8 mouse cellular contexts compared by ENCODE assay signal in the genomic region with DNA sequence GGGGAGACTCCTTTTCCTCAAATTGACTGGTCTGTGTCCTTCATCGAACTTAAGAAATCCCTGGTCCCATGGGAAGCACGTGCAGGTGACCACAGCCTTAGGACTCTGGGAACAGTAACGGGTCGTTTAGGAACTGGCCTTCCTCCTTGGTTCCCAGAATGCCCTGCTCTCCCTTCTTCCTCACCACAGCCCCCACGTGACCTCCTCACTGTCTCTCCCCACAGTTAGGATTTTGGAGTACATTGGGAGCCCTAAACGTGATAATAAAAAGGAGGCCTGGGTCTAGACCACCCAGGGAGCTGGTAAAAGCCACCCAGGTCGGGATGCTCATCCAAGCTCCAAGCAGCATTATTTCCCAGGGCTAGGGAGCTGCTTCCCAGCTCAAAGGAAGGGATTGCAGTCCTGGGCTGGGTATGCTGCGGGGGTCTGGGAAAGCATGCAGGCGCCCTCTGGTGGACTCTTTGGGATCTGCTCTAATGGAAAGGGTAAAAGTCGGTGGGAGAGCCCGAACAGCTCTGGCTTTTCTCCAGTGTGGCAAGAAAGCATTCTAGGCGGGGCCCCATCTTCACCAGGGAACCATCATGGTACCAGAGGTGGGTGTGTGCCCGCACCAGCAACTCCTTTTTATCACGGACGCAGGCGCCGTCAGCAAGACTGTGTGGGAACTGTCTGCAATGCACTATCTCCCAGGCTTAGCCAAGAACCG. TPM values are rescaled to one million over a fixed set of nuclear protein-coding genes. Genes with fewer than 3 reads are reported as not detected.
DNase-seq lines count a peak whose midpoint lies in the region; ATAC-seq and TF ChIP-seq lines count a peak whose summit lies in the region.

No protein-coding gene starts in this region.

- H3ac ChIP-seq in C2C12 (ENCODE audit: control insufficient read depth, insufficient read length, low read depth) = no peak overlapping the region

- H3K4me2 ChIP-seq in embryonic facial prominence, embryonic 15.5 days (replicated peaks) = peak overlapping the region; percentile 32
- peak overlapping the region; percentile 56 for H3K4me2 ChIP-seq in heart, embryonic 11.5 days
- no peak overlapping the region for H3K4me2 ChIP-seq in kidney, embryonic 14.5 days (replicated peaks; ENCODE audit: low read depth, low read length)
- peak overlapping the region; percentile 62 for H3K4me2 ChIP-seq in liver, embryonic 13.5 days

- 18% methylated on average over 18 of the region's 18 CpGs for WGBS in embryonic facial prominence, embryonic 15.5 days
- WGBS in heart, embryonic 11.5 days (ENCODE audit: insufficient replicate concordance) = 14% methylated on average over 18 of the region's 18 CpGs
- 24% methylated on average over 18 of the region's 18 CpGs for WGBS in kidney, embryonic 14.5 days
- WGBS in liver, embryonic 13.5 days (ENCODE audit: insufficient replicate concordance) = 13% methylated on average over 18 of the region's 18 CpGs

- H3K79me3 ChIP-seq in C2C12 (ENCODE audit: low read depth) = no peaks in the 10 kb centered on the region

- no peak overlapping the region for H3K27ac ChIP-seq in embryonic facial prominence, embryonic 15.5 days (replicated peaks)
- no peak overlapping the region for H3K27ac ChIP-seq in heart, embryonic 11.5 days (ENCODE audit: low read depth, low read length)
- no peak overlapping the region for H3K27ac ChIP-seq in kidney, embryonic 14.5 days (ENCODE audit: low read depth, low read length)
- H3K27ac ChIP-seq in liver, embryonic 13.5 days = no peak overlapping the region

- H3K9ac ChIP-seq in embryonic facial prominence, embryonic 15.5 days = no peak overlapping the region
- peak overlapping the region; percentile 46; the same call in 1 of the 2 replicates for H3K9ac ChIP-seq in heart, embryonic 11.5 days (ENCODE audit: low read depth, low read length)
- H3K9ac ChIP-seq in kidney, embryonic 14.5 days (ENCODE audit: low read depth, low read length) = no peak overlapping the region
- H3K9ac ChIP-seq in liver, embryonic 13.5 days = peak overlapping the region; percentile 41; the same call in 1 of the 2 replicates

- no peaks in the 10 kb centered on the region for H3K9me3 ChIP-seq in embryonic facial prominence, embryonic 15.5 days (replicated peaks)
- no peaks in the 10 kb centered on the region for H3K9me3 ChIP-seq in heart, embryonic 11.5 days (replicated peaks; ENCODE audit: control insufficient read depth, low read length)
- no peaks in the 10 kb centered on the region for H3K9me3 ChIP-seq in kidney, embryonic 14.5 days (ENCODE audit: control insufficient read depth, low read length)
- no peaks in the 10 kb centered on the region for H3K9me3 ChIP-seq in liver, embryonic 13.5 days (replicated peaks)

- no peaks in the 10 kb centered on the region for H3K79me2 ChIP-seq in C2C12 (ENCODE audit: control insufficient read depth, insufficient read depth)

- H3K4me1 ChIP-seq in embryonic facial prominence, embryonic 15.5 days = 0 out of 2 replicates have a peak, but pooled peaks cover 3% of the 10 kb centered on the region
- H3K4me1 ChIP-seq in heart, embryonic 11.5 days (ENCODE audit: control insufficient read depth, insufficient read depth, low read length) = peaks cover 7% of the 10 kb centered on the region
- 0 out of 2 replicates have a peak, but pooled peaks cover 4% of the 10 kb centered on the region for H3K4me1 ChIP-seq in kidney, embryonic 14.5 days (ENCODE audit: control insufficient read depth, insufficient read depth, low read length)
- peaks cover 19% of the 10 kb centered on the region for H3K4me1 ChIP-seq in liver, embryonic 13.5 days (replicated peaks)

- TF ChIP-seq CTCF in C2C12 (IDR thresholded peaks at IDR 0.05; ENCODE audit: control insufficient read depth, insufficient read depth, insufficient read length) = peak; percentile 34

- ATAC-seq in embryonic facial prominence, embryonic 15.5 days (ENCODE audit: insufficient number of reproducible peaks, low FRiP score, low TSS enrichment, low read depth) = 0 out of 2 replicates have a peak, but pooled peaks have one; percentile 44
- ATAC-seq in heart, embryonic 11.5 days (replicated peaks; ENCODE audit: insufficient number of reproducible peaks, low FRiP score, low TSS enrichment) = 0 out of 2 replicates have a peak, but pooled peaks have one; percentile 31
- ATAC-seq in kidney, embryonic 14.5 days (ENCODE audit: low FRiP score, low TSS enrichment) = peak; percentile 67
- ATAC-seq in liver, embryonic 13.5 days (ENCODE audit: low read depth) = peak; percentile 76

- H3K27me3 ChIP-seq in C2C12 (ENCODE audit: control insufficient read depth, insufficient read depth, insufficient read length) = peaks cover 5% of the 10 kb centered on the region
- no peaks in the 10 kb centered on the region for H3K27me3 ChIP-seq in embryonic facial prominence, embryonic 15.5 days
- H3K27me3 ChIP-seq in heart, embryonic 11.5 days (ENCODE audit: control insufficient read depth, insufficient read depth, low read length) = no peaks in the 10 kb centered on the region; the same call in 1 of the 2 replicates
- H3K27me3 ChIP-seq in kidney, embryonic 14.5 days (ENCODE audit: control insufficient read depth, insufficient read depth, low read length) = no peaks in the 10 kb centered on the region; the same call in 1 of the 2 replicates
- peaks cover 12% of the 10 kb centered on the region for H3K27me3 ChIP-seq in liver, embryonic 13.5 days

- DNase-seq in adrenal gland, postnatal 14 days = peak; percentile 87
- peak; percentile 51 for DNase-seq in liver, embryonic 13.5 days
- peak; percentile 88 for DNase-seq in neural tube, embryonic 10.5 days (ENCODE audit: extremely low spot score, low spot score)
- peak; percentile 82 for DNase-seq in testis, postnatal 14 days (ENCODE audit: low spot score)

- H3K36me3 ChIP-seq in C2C12 (ENCODE audit: control insufficient read depth, insufficient read depth) = no peaks in the 10 kb centered on the region
- no peaks in the 10 kb centered on the region for H3K36me3 ChIP-seq in embryonic facial prominence, embryonic 15.5 days
- no peaks in the 10 kb centered on the region for H3K36me3 ChIP-seq in heart, embryonic 11.5 days (ENCODE audit: control insufficient read depth, insufficient read depth, low read length)
- H3K36me3 ChIP-seq in kidney, embryonic 14.5 days (ENCODE audit: control insufficient read depth, insufficient read depth, low read length) = no peaks in the 10 kb centered on the region
- no peaks in the 10 kb centered on the region for H3K36me3 ChIP-seq in liver, embryonic 13.5 days

- no peak overlapping the region for H3K4me3 ChIP-seq in C2C12 (ENCODE audit: insufficient read depth, poor library complexity, severe bottlenecking)
- no peak overlapping the region for H3K4me3 ChIP-seq in embryonic facial prominence, embryonic 15.5 days (replicated peaks)
- H3K4me3 ChIP-seq in heart, embryonic 11.5 days (ENCODE audit: low read depth, low read length) = no peak overlapping the region
- H3K4me3 ChIP-seq in kidney, embryonic 14.5 days (ENCODE audit: low read length) = no peak overlapping the region
- peak overlapping the region; percentile 30 for H3K4me3 ChIP-seq in liver, embryonic 13.5 days (replicated peaks)

TF ChIP-seq in C2C12, 6 proteins besides CTCF, POLR2A, EP300 and RAD21:
- TF ChIP-seq CEBPB (IDR thresholded peaks at IDR 0.05; ENCODE audit: low read depth) = no peak
- peak; percentile 43 for TF ChIP-seq USF1 (IDR thresholded peaks at IDR 0.05; ENCODE audit: low read depth)
TF ChIP-seq in C2C12: peak in this region for 1.

RNA-seq across cellular contexts. Expression of gene Asb2, which starts 12.0 kb away (rescaled TPM):
- 0.97 TPM for polyA plus RNA-seq in C2C12 (2012; fragmentation: generic; extraction: Trizol)
- total RNA-seq in adrenal gland, postnatal 14 days (2021) = 1.1 and 2.2 TPM in 2 replicates
- 7.5 and 10.1 TPM in 2 replicates for polyA plus RNA-seq in embryonic facial prominence, embryonic 15.5 days (2015; fragmentation: Nextera tagmentation; extraction: Ambion mirVana)
- 225 and 236 TPM in 2 replicates for polyA plus RNA-seq in heart, embryonic 11.5 days (2014; fragmentation: Nextera tagmentation; extraction: Ambion mirVana)
- polyA plus RNA-seq in kidney, embryonic 14.5 days (2014; fragmentation: Nextera tagmentation; extraction: Ambion mirVana) = 1.0 and 1.2 TPM in 2 replicates
- polyA plus RNA-seq in liver, embryonic 13.5 days (2015; fragmentation: Nextera tagmentation; extraction: Ambion mirVana) = 2.4 and 2.6 TPM in 2 replicates

RNA-seq across cellular contexts. Expression of gene Otub2, which starts 20.7 kb away (rescaled TPM):
- 4.5 TPM for polyA plus RNA-seq in C2C12 (2012; fragmentation: generic; extraction: Trizol)
- total RNA-seq in adrenal gland, postnatal 14 days (2021) = 3.1 and 3.7 TPM in 2 replicates
- polyA plus RNA-seq in embryonic facial prominence, embryonic 15.5 days (2015; fragmentation: Nextera tagmentation; extraction: Ambion mirVana) = 12.2 and 13.7 TPM in 2 replicates
- 20.1 and 24.3 TPM in 2 replicates for polyA plus RNA-seq in heart, embryonic 11.5 days (2014; fragmentation: Nextera tagmentation; extraction: Ambion mirVana)
- 6.0 and 6.1 TPM in 2 replicates for polyA plus RNA-seq in kidney, embryonic 14.5 days (2014; fragmentation: Nextera tagmentation; extraction: Ambion mirVana)
- 20.8 and 23.1 TPM in 2 replicates for polyA plus RNA-seq in liver, embryonic 13.5 days (2015; fragmentation: Nextera tagmentation; extraction: Ambion mirVana)

RNA-seq across cellular contexts. Expression of gene 9330161L09Rik, which starts 39.8 kb away (rescaled TPM):
- 0.69 TPM for polyA plus RNA-seq in C2C12 (2012; fragmentation: generic; extraction: Trizol)
- total RNA-seq in adrenal gland, postnatal 14 days (2021) = 0.90 and 0.93 TPM in 2 replicates
- polyA plus RNA-seq in embryonic facial prominence, embryonic 15.5 days (2015; fragmentation: Nextera tagmentation; extraction: Ambion mirVana) = 0.28 and 0.49 TPM in 2 replicates
- 0.52 and 0.53 TPM in 2 replicates for polyA plus RNA-seq in heart, embryonic 11.5 days (2014; fragmentation: Nextera tagmentation; extraction: Ambion mirVana)
- polyA plus RNA-seq in kidney, embryonic 14.5 days (2014; fragmentation: Nextera tagmentation; extraction: Ambion mirVana) = 0.22 and 0.26 TPM in 2 replicates
- polyA plus RNA-seq in liver, embryonic 13.5 days (2015; fragmentation: Nextera tagmentation; extraction: Ambion mirVana) = not detected in 2 replicates

RNA-seq across cellular contexts. Expression of gene Fam181a, which starts 57.0 kb away (rescaled TPM):
- not detected for polyA plus RNA-seq in C2C12 (2012; fragmentation: generic; extraction: Trizol)
- total RNA-seq in adrenal gland, postnatal 14 days (2021) = not detected in 2 replicates
- polyA plus RNA-seq in embryonic facial prominence, embryonic 15.5 days (2015; fragmentation: Nextera tagmentation; extraction: Ambion mirVana) = 0.20 TPM in 1 of 2 replicates, not detected in the other
- not detected in 2 replicates for polyA plus RNA-seq in heart, embryonic 11.5 days (2014; fragmentation: Nextera tagmentation; extraction: Ambion mirVana)
- polyA plus RNA-seq in kidney, embryonic 14.5 days (2014; fragmentation: Nextera tagmentation; extraction: Ambion mirVana) = not detected in 2 replicates
- polyA plus RNA-seq in liver, embryonic 13.5 days (2015; fragmentation: Nextera tagmentation; extraction: Ambion mirVana) = not detected in 2 replicates

RNA-seq across cellular contexts. Expression of gene Ddx24, which starts 57.9 kb away (rescaled TPM):
- polyA plus RNA-seq in C2C12 (2012; fragmentation: generic; extraction: Trizol) = 68.6 TPM
- total RNA-seq in adrenal gland, postnatal 14 days (2021) = 92.3 and 99.1 TPM in 2 replicates
- polyA plus RNA-seq in embryonic facial prominence, embryonic 15.5 days (2015; fragmentation: Nextera tagmentation; extraction: Ambion mirVana) = 103 and 105 TPM in 2 replicates
- polyA plus RNA-seq in heart, embryonic 11.5 days (2014; fragmentation: Nextera tagmentation; extraction: Ambion mirVana) = 72.5 and 74.2 TPM in 2 replicates
- polyA plus RNA-seq in kidney, embryonic 14.5 days (2014; fragmentation: Nextera tagmentation; extraction: Ambion mirVana) = 73.9 and 93.9 TPM in 2 replicates
- 81.9 and 86.0 TPM in 2 replicates for polyA plus RNA-seq in liver, embryonic 13.5 days (2015; fragmentation: Nextera tagmentation; extraction: Ambion mirVana)

Comparison
In these comparisons a context has a peak if more than half of its experiments do, and no peak if none do; other contexts are left out.
1. H3K9ac ChIP-seq: peak in heart, embryonic 11.5 days (single experiment) and liver, embryonic 13.5 days (single experiment); none in embryonic facial prominence, embryonic 15.5 days (single experiment) and kidney, embryonic 14.5 days (single experiment).
2. RNA of gene Asb2, which starts 12.0 kb away (polyA plus RNA-seq): 225 to 236 TPM in heart, embryonic 11.5 days; 7.5 to 10.1 TPM in embryonic facial prominence, embryonic 15.5 days, 2.4 to 2.6 TPM in liver, embryonic 13.5 days, 1.0 to 1.2 TPM in kidney, embryonic 14.5 days and 0.97 TPM in C2C12 (single experiment); every median in the first group is over 10 times any median in the second.
3. Peak in every context shown above with its lines, with median percentiles within 50 percentile points of each other: DNase-seq and ATAC-seq.